ENCODE assay signal across 8 mouse cellular contexts in the genomic region with DNA sequence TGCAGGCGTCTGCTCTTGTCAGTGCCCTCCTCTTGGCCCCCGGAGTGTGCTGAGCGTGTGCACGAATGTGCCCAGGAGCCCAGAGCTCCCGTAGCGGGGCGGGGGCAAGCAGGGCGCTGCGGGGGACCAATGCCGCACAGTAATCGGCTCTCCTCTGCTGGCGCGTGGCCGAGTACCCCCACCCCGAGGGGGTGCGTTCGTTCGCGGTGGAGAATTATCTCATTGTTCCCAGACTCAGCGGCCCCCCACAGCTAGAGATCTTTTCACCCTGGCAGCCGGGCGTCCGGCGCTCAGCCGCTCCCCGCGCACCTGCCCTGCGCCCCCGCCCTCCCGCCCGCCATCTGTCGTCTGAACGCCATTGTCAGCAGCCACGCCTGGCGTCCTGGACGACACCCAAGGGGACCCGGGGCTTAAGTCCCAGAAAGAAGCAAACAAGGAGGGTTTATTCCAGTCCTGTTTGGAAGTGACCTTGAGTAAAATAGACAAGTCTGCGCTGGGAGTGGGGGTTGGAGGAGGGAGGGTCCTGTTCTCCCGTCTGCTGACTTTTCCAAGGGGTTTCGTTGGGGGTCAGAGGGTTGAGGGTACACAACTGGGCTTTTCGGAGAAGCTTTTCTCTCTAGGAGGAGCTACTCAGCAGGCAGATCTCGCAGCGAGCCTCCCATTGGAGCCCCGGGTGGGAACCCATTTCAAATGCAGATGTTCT. TPM values are rescaled to one million over a fixed set of nuclear protein-coding genes. Genes with fewer than 3 reads are reported as not detected.
A peak's percentile ranks its signal among the peaks of the same experiment; 100 is the strongest.
DNase-seq lines count a peak whose midpoint lies in the region; ATAC-seq and TF ChIP-seq lines count a peak whose summit lies in the region.

No protein-coding gene starts in this region.

- peak; percentile 16 for DNase-seq in kidney, adult 2 months
- no peak for DNase-seq in kidney, adult 11 months
- DNase-seq in heart, adult 2 months: peak; percentile 38 to 53
- DNase-seq in kidney, postnatal 14 days: peak; percentile 43
- DNase-seq in thymus, adult 2 months: no peak

- no peaks in the 10 kb centered on the region for H3K36me3 ChIP-seq in kidney, adult 2 months (ENCODE audit: control insufficient read depth, insufficient read depth, low read length)
- H3K36me3 ChIP-seq in heart, adult 2 months (ENCODE audit: control insufficient read depth, insufficient read depth, low read length): no peaks in the 10 kb centered on the region
- no peaks in the 10 kb centered on the region for H3K36me3 ChIP-seq in liver, embryonic 12.5 days
- H3K36me3 ChIP-seq in neural tube, embryonic 13.5 days: no peaks in the 10 kb centered on the region
- no peaks in the 10 kb centered on the region for H3K36me3 ChIP-seq in thymus, adult 2 months (ENCODE audit: control insufficient read depth, insufficient read depth, low read length)

- H3K27me3 ChIP-seq in kidney, adult 2 months (replicated peaks; ENCODE audit: control insufficient read depth, insufficient read depth, low read length): no peaks in the 10 kb centered on the region
- no peaks in the 10 kb centered on the region for H3K27me3 ChIP-seq in heart, adult 2 months (ENCODE audit: control insufficient read depth, insufficient read depth, low read length)
- peaks cover 49% of the 10 kb centered on the region for H3K27me3 ChIP-seq in liver, embryonic 12.5 days (replicated peaks)
- no peaks in the 10 kb centered on the region for H3K27me3 ChIP-seq in neural tube, embryonic 13.5 days
- H3K27me3 ChIP-seq in thymus, adult 2 months (ENCODE audit: control insufficient read depth, insufficient read depth, low read length): peaks cover 4% of the 10 kb centered on the region; the same call in 1 of the 2 replicates

- no peak overlapping the region for H3K27ac ChIP-seq in kidney, adult 2 months (ENCODE audit: insufficient read depth, low read depth, low read length)
- H3K27ac ChIP-seq in cortical plate, adult 2 months (ENCODE audit: insufficient read depth, low read length): no peak overlapping the region
- peak overlapping the region; percentile 27; the same call in 1 of the 2 replicates for H3K27ac ChIP-seq in heart, adult 2 months
- H3K27ac ChIP-seq in liver, embryonic 12.5 days: no peak overlapping the region
- peak overlapping the region; percentile 98 for H3K27ac ChIP-seq in neural tube, embryonic 13.5 days (replicated peaks)
- no peak overlapping the region for H3K27ac ChIP-seq in thymus, adult 2 months (ENCODE audit: control insufficient read depth, insufficient read depth, low read length)

- no peak for TF ChIP-seq CTCF in kidney, adult 2 months (conservative IDR thresholded peaks at IDR 0.05; ENCODE audit: insufficient read depth, insufficient read length, low read depth, low read length)
- no peak for TF ChIP-seq CTCF in cortical plate, adult 2 months (IDR thresholded peaks at IDR 0.05; ENCODE audit: extremely low read depth, insufficient read depth, low read length)
- no peak for TF ChIP-seq CTCF in heart, adult 2 months (IDR thresholded peaks at IDR 0.05)
- no peak for TF ChIP-seq CTCF in thymus, adult 2 months (IDR thresholded peaks at IDR 0.05; ENCODE audit: borderline replicate concordance, control insufficient read depth, extremely low read depth, insufficient read depth, low read length, poor library complexity)

- no peaks in the 10 kb centered on the region for H3K4me1 ChIP-seq in kidney, adult 2 months (ENCODE audit: control insufficient read depth, insufficient read depth, low read length)
- no peaks in the 10 kb centered on the region for H3K4me1 ChIP-seq in cortical plate, adult 2 months (ENCODE audit: control insufficient read depth, insufficient read depth, low read length)
- H3K4me1 ChIP-seq in heart, adult 2 months (ENCODE audit: control insufficient read depth, insufficient read depth, low read length): peaks cover 1% of the 10 kb centered on the region; the same call in 1 of the 2 replicates
- no peaks in the 10 kb centered on the region for H3K4me1 ChIP-seq in liver, embryonic 12.5 days
- peaks cover 49% of the 10 kb centered on the region for H3K4me1 ChIP-seq in neural tube, embryonic 13.5 days (replicated peaks)
- no peaks in the 10 kb centered on the region; the same call in 1 of the 2 replicates for H3K4me1 ChIP-seq in thymus, adult 2 months (replicated peaks; ENCODE audit: control insufficient read depth, insufficient read depth, low read length)

- H3K9me3 ChIP-seq in liver, embryonic 12.5 days (replicated peaks): no peaks in the 10 kb centered on the region
- H3K9me3 ChIP-seq in neural tube, embryonic 13.5 days: no peaks in the 10 kb centered on the region

- WGBS in kidney, adult 2 months: 2% methylated on average over 44 of the region's 44 CpGs
- WGBS in heart, adult 2 months: under 1% methylated on average over 44 of the region's 44 CpGs
- WGBS in liver, embryonic 12.5 days (ENCODE audit: insufficient replicate concordance): under 1% methylated on average over 44 of the region's 44 CpGs
- WGBS in neural tube, embryonic 13.5 days: under 1% methylated on average over 44 of the region's 44 CpGs
- 3% methylated on average over 44 of the region's 44 CpGs for WGBS in thymus, adult 2 months

- H3K79me2 ChIP-seq in heart, adult 2 months (replicated peaks; ENCODE audit: control insufficient read depth, insufficient read depth, low read length): no peaks in the 10 kb centered on the region

- no peak for TF ChIP-seq EP300 in heart, adult 2 months (IDR thresholded peaks at IDR 0.05; ENCODE audit: insufficient read depth, low read depth, low read length)

- H3K4me3 ChIP-seq in kidney, adult 2 months (ENCODE audit: insufficient read depth, low read depth, low read length): peak overlapping the region; percentile 41
- H3K4me3 ChIP-seq in cortical plate, adult 2 months (ENCODE audit: insufficient read depth, low read length): peak overlapping the region; percentile 77
- peak overlapping the region; percentile 54 for H3K4me3 ChIP-seq in heart, adult 2 months
- H3K4me3 ChIP-seq in liver, embryonic 12.5 days: peak overlapping the region; percentile 52
- peak overlapping the region; percentile 51 for H3K4me3 ChIP-seq in neural tube, embryonic 13.5 days
- H3K4me3 ChIP-seq in thymus, adult 2 months (ENCODE audit: control insufficient read depth, insufficient read depth, low read length): no peak overlapping the region

- H3K4me2 ChIP-seq in liver, embryonic 12.5 days: peak overlapping the region; percentile 71
- H3K4me2 ChIP-seq in neural tube, embryonic 13.5 days: peak overlapping the region; percentile 76

- intact Hi-C loops in heart, adult 2 months (cut with DNase I): loop anchor here (5.0 kb wide), 2 partner anchors 38 to 48 kb away; no protein-coding TSS in a partner anchor

- no peak for ATAC-seq in liver, embryonic 12.5 days
- peak; percentile 87 for ATAC-seq in neural tube, embryonic 13.5 days (ENCODE audit: low read depth)

- TF ChIP-seq POLR2A in kidney, adult 2 months (IDR thresholded peaks at IDR 0.05; ENCODE audit: low read depth, low read length): no peak
- TF ChIP-seq POLR2A in cortical plate, adult 2 months (IDR thresholded peaks at IDR 0.05; ENCODE audit: extremely low read depth, insufficient read depth, low read length): no peak
- TF ChIP-seq POLR2A in heart, adult 2 months (IDR thresholded peaks at IDR 0.05; ENCODE audit: insufficient read depth, low read depth, low read length): no peak
- no peak for TF ChIP-seq POLR2A in thymus, adult 2 months (IDR thresholded peaks at IDR 0.05; ENCODE audit: control insufficient read depth, extremely low read depth, insufficient read depth, low read length, poor library complexity)

- peak overlapping the region; percentile 65 for H3K9ac ChIP-seq in heart, adult 2 months (ENCODE audit: low read depth, low read length)
- H3K9ac ChIP-seq in liver, embryonic 12.5 days: no peak overlapping the region
- H3K9ac ChIP-seq in neural tube, embryonic 13.5 days: peak overlapping the region; percentile 85

RNA-seq across cellular contexts. Expression of a gene that starts 26.4 kb away (rescaled TPM):
- 37.7 and 40.5 TPM in 2 replicates for polyA plus RNA-seq in kidney, adult 2 months (2012; rRNA removed)
- polyA plus RNA-seq in cortical plate, adult 2 months (2012; rRNA removed): 13.3 and 16.1 TPM in 2 replicates
- 10 to 100 TPM; 56.5 to 66.3 TPM for total RNA-seq in heart, adult 2 months (2021)
- polyA plus RNA-seq in heart, adult 2 months (2012; rRNA removed): 25.9 and 28.3 TPM in 2 replicates
- 10.4 and 11.5 TPM in 2 replicates for polyA plus RNA-seq in liver, embryonic 12.5 days (2016; fragmentation: Nextera tagmentation; extraction: Ambion mirVana)
- polyA plus RNA-seq in neural tube, embryonic 13.5 days (2015; fragmentation: Nextera tagmentation; extraction: Ambion mirVana): 59.3 and 69.6 TPM in 2 replicates
- 6.7 and 7.2 TPM in 2 replicates for polyA plus RNA-seq in thymus, adult 2 months (2012; rRNA removed)

Comparison
In these comparisons a context has a peak if more than half of its experiments do, and no peak if none do; other contexts are left out.
1. DNase-seq: peak in kidney, adult 2 months (single experiment), heart, adult 2 months (2 of 2) and kidney, postnatal 14 days (single experiment); none in kidney, adult 11 months (single experiment) and thymus, adult 2 months (single experiment).
2. H3K27ac ChIP-seq: peak in heart, adult 2 months (single experiment) and neural tube, embryonic 13.5 days (single experiment); none in kidney, adult 2 months (single experiment), cortical plate, adult 2 months (single experiment), liver, embryonic 12.5 days (single experiment) and thymus, adult 2 months (single experiment).